Mouse (Mus musculus) E14TG2a.4 (cell line): ENCODE data around the gene Cux2.

Experiments
- H3K27me3 ChIP-seq: 2 replicates; pipeline ENCODE4 v1.6.1; 2014; ENCODE audit warnings: low read length, control low read depth; ENCODE audit not compliant: insufficient read depth
- H3K36me3 ChIP-seq: 2 replicates; pipeline ENCODE4 v1.6.1; 2014; ENCODE audit warnings: low read length, control low read depth; ENCODE audit not compliant: insufficient read depth
- H3K4me1 ChIP-seq: replicated peaks from 2 replicates; pipeline ENCODE4 v1.6.1; 2014; ENCODE audit warnings: low read depth, low read length, control low read depth
- H3K4me3 ChIP-seq: replicated peaks from 2 replicates; pipeline ENCODE4 v1.5.1; 2014; ENCODE audit warnings: mild to moderate bottlenecking, low read length
- H3K9me3 ChIP-seq: 2 replicates; pipeline ENCODE4 v1.6.1; 2014; ENCODE audit warnings: low read length, control low read depth
- CTCF ChIP-seq: conservative IDR thresholded peaks from 2 replicates; pipeline ENCODE4 v1.5.1; 2014; ENCODE audit warnings: low read length
- NANOG ChIP-seq: IDR thresholded peaks from 2 replicates; pipeline ENCODE4 v1.6.1; 2014; ENCODE audit warnings: borderline replicate concordance, low read length, mixed read lengths
- POU5F1 ChIP-seq: IDR thresholded peaks from 2 replicates; pipeline ENCODE4 v1.6.1; 2014; ENCODE audit warnings: low read length, borderline replicate concordance

Gene Cux2

DNA sequence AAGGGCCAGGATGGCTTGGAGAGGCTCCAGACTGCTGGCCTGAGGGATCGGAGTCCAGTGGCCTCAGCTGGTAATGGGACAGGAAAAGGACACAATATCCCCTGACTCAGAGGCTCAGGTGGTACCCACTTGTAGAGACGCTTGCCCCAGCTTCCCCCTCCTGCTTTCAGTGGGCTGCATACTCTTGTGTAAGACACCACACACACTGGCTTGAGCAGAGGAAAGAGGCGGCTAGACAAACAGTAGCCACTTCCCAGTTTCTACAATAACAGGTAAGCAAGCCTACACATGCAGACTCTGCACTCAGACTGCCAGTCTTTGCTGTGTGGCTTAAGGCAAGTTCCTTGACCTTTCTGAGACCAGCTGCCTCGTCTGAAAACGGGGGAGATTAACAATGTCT, 14.6 kb downstream of the Cux2 start:
- H3K27me3 ChIP-seq, result no peaks in the 10 kb centered on the region; the same call in 1 of the 2 replicates
- no peak for TF ChIP-seq NANOG
- no peak for TF ChIP-seq POU5F1
- no peak for TF ChIP-seq CTCF
- H3K9me3 ChIP-seq, result no peaks in the 10 kb centered on the region
- H3K4me3 ChIP-seq, result peak overlapping the region; percentile 37; the same call in 1 of the 2 replicates
- H3K36me3 ChIP-seq, result peaks cover 8% of the 10 kb centered on the region
- peaks cover 42% of the 10 kb centered on the region for H3K4me1 ChIP-seq

DNA sequence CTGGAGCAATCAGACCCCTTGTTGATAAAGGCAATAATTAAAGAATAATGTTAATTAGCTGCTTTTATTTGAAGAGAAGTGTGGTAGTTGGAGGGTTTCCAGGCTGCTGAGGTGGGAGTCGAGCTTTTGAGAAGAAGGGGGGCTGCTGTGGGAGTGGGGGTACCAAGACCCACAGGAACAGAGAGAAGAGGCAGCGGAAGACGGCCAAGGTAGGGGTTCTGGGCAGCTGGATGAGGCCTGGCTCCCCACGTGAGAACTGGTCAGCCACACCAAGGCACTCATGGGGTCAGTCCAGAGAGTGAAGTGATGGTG, 16.8 kb downstream of the Cux2 start:
- Histone ChIP-seq H3K9me3 (no peaks in the 10 kb centered on the region), H3K36me3 (peaks cover 8% of the 10 kb centered on the region), H3K4me1 (peaks cover 32% of the 10 kb centered on the region), H3K27me3 (no peaks in the 10 kb centered on the region; the same call in 1 of the 2 replicates), H3K4me3 (no peak overlapping the region)
- no peak for TF ChIP-seq CTCF
- TF ChIP-seq POU5F1, result no peak
- TF ChIP-seq NANOG, result no peak

DNA sequence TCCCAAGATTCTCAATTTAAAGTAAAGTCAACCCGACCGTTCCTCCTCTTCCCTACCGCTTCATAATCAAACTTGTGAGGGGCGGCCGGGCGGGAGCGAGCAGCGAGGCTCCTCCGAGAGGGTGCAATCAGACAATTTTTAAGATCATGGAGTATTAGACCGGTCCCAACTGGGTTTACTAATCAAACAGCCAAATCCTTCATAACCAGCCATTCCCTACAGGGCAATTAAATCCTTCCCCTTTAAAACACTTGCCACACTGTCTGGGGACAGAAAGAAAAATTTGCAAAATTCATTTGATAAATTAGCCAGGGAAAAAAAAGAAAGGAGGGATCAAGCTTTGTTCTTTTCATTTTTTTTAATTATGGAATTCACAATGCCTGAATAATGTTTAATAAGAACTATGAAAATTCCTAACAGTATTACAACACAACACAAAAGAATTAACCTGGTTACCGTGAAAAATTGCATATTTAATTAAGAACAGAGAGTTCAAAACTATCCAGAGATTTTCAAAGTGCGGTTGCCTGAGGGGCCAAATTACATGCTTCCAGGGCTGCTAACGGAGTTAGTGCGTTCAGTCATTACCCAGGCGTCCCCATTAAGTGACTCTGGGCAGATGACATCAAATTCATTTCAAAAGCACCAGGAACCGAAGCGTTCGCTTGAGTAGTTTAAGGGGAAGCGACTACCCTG, 17.3 kb downstream of the Cux2 start:
- H3K4me3 ChIP-seq, result no peak overlapping the region
- peaks cover 30% of the 10 kb centered on the region for H3K4me1 ChIP-seq
- H3K36me3 ChIP-seq, result peaks cover 8% of the 10 kb centered on the region
- no peaks in the 10 kb centered on the region for H3K9me3 ChIP-seq
- TF ChIP-seq NANOG (no peak), POU5F1 (no peak), CTCF (no peak)
- H3K27me3 ChIP-seq, result no peaks in the 10 kb centered on the region; the same call in 1 of the 2 replicates

DNA sequence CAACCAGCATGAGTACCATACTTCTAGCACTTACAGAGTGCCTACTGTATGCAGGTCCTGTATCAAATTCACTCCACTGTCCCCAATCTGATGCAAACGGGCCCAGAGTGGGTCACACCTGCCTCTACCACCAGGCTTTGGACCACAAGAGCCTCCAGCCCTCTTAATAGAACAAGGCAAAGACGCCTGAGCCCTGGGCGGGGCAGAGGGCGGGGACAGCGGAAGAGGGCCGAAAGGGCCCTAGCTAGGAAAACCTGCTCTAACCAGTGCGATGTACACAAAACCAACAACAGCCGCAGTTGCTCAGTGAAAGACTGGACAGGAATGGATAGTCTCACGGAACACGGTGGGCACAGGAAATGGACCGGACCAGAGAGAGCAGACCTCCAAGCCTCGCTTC, 18.8 kb downstream of the Cux2 start:
- peaks cover 38% of the 10 kb centered on the region for H3K4me1 ChIP-seq
- peaks cover under 1% of the 10 kb centered on the region; the same call in 1 of the 2 replicates for H3K36me3 ChIP-seq
- H3K27me3 ChIP-seq, result no peaks in the 10 kb centered on the region; the same call in 1 of the 2 replicates
- peak overlapping the region; percentile 32; the same call in 1 of the 2 replicates for H3K4me3 ChIP-seq
- no peaks in the 10 kb centered on the region for H3K9me3 ChIP-seq
- TF ChIP-seq CTCF (no peak), POU5F1 (no peak)

DNA sequence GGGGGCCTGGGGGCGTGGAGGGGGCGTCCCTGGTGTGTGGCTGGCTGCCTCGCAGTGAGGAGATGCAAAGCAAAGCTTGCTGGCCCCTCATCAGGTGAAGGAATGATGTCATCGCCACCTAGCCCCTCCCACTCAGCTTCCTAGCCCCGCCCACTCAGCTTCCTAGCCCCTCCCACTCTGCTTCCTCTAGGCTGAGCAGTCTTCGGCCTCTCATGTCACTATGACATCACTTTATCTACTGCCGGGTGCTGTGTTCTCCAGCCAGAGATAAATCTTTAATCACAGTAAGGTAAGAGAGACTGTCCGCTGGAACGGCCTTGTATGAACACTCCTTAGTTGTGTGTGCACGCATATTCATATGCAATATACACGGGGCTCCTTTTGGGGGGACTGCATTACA, 19.3 kb downstream of the Cux2 start:
- TF ChIP-seq POU5F1, result no peak
- no peak for TF ChIP-seq NANOG
- TF ChIP-seq CTCF, result no peak
- H3K4me3 ChIP-seq, result peak overlapping the region; percentile 32; the same call in 1 of the 2 replicates
- no peaks in the 10 kb centered on the region for H3K36me3 ChIP-seq
- H3K9me3 ChIP-seq, result no peaks in the 10 kb centered on the region
- H3K27me3 ChIP-seq, result no peaks in the 10 kb centered on the region; the same call in 1 of the 2 replicates
- peaks cover 42% of the 10 kb centered on the region for H3K4me1 ChIP-seq

DNA sequence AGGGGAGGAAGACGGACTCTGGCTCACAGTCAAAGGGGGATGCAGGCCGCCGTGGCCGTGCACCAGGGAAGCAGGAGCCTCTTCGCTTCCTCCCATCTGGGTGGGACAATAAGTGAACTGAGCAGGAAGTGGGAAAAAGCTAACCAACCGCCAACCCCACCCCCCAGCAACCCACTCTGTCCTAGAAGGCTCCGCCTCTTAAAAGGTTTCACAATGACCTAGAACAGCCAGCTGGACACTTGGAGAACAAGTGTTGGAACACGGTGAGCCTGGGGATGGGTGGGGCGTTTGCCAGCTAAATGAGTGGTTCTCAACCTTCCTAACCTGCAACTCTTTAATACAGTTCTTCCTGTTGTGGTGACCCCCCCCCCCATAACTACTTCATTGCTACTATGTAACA, 23.1 kb downstream of the Cux2 start:
- Histone ChIP-seq H3K9me3 (peaks cover 8% of the 10 kb centered on the region), H3K27me3 (no peaks in the 10 kb centered on the region; the same call in 1 of the 2 replicates), H3K4me3 (peak overlapping the region; percentile 29; the same call in 1 of the 2 replicates), H3K4me1 (peaks cover 33% of the 10 kb centered on the region), H3K36me3 (no peaks in the 10 kb centered on the region)
- no peak for TF ChIP-seq CTCF
- TF ChIP-seq POU5F1, result no peak
- no peak for TF ChIP-seq NANOG

DNA sequence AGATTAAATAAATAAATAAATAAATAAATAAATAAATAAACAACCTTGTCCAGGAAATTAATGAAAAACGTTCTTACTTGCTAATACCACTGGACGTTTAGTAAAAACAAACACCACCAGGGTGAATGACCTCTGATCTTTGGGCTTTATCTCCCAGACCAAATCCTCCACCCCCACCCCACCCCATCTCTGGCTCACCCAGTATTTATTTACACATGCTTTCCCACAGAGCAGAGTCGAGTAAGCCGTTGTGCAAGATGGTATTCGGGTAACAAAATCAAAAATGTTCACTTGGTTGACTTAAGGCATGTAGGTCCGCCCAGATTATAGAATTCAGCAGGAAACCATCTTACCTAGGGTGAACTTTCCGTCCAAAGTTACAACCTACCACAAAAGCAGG, 23.6 kb downstream of the Cux2 start:
- TF ChIP-seq NANOG (no peak), POU5F1 (no peak), CTCF (no peak)
- peaks cover 8% of the 10 kb centered on the region for H3K9me3 ChIP-seq
- H3K36me3 ChIP-seq, result no peaks in the 10 kb centered on the region
- H3K4me3 ChIP-seq, result peak overlapping the region; percentile 29; the same call in 1 of the 2 replicates
- no peaks in the 10 kb centered on the region for H3K27me3 ChIP-seq
- H3K4me1 ChIP-seq, result peaks cover 28% of the 10 kb centered on the region

DNA sequence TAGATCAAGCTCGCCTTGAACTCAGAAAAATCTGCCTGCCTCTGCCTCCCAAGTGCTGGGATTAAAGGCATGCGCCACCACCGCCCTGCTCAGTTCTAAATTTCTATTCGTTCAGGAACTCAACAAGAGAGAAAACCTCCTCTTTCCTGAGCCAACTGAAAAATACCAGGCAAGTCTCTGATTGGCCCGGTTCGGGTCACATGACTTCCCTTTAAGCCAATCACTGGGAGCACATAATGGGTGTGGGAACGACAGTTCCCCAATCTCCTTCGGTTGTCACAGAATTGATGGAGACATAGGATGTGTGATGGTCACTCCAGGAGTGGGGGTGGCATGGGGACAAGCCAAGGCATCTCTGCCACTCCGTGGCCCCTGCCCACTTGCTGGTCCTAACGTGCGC, 24.8 kb downstream of the Cux2 start:
- Histone ChIP-seq H3K4me1 (peaks cover 21% of the 10 kb centered on the region), H3K4me3 (no peak overlapping the region), H3K36me3 (no peaks in the 10 kb centered on the region), H3K27me3 (no peaks in the 10 kb centered on the region), H3K9me3 (peaks cover 8% of the 10 kb centered on the region)
- TF ChIP-seq NANOG (no peak), POU5F1 (no peak), CTCF (no peak)

DNA sequence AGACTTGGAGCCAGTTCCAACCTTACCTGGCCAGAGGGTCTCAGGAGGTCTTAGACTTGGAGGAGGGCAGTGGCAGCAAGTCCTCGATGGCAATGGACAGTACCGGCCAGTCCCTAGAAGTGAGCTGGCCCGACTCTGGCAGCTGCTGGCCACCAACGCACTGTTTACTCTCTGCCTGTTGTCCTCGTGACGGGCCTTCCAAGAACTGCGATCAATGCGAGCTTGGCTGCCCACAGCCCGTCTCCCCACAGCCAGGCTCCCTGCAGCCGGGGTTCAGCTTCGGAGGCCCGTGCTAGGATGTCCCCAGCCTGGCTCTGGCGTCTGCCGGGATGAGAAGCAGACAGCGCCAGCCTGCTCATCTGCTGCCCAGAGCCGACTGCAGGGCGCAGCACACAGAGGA, 30.6 kb downstream of the Cux2 start:
- peaks cover 8% of the 10 kb centered on the region for H3K9me3 ChIP-seq
- TF ChIP-seq NANOG (no peak), CTCF (no peak), POU5F1 (no peak)
- H3K4me3 ChIP-seq, result no peak overlapping the region
- peaks cover 12% of the 10 kb centered on the region; the same call in 1 of the 2 replicates for H3K4me1 ChIP-seq
- H3K27me3 ChIP-seq, result no peaks in the 10 kb centered on the region
- H3K36me3 ChIP-seq, result no peaks in the 10 kb centered on the region
